Mouse (Mus musculus) right cerebral cortex, postnatal 14 days (tissue): ENCODE data around the gene Nipal3.
A peak's percentile ranks its signal among the peaks of the same experiment; 100 is the strongest.

Experiments used
- DNase-seq: peaks from one replicate; pipeline ENCODE4 v3.0.0; 2022

The Nipal3 gene

DNA sequence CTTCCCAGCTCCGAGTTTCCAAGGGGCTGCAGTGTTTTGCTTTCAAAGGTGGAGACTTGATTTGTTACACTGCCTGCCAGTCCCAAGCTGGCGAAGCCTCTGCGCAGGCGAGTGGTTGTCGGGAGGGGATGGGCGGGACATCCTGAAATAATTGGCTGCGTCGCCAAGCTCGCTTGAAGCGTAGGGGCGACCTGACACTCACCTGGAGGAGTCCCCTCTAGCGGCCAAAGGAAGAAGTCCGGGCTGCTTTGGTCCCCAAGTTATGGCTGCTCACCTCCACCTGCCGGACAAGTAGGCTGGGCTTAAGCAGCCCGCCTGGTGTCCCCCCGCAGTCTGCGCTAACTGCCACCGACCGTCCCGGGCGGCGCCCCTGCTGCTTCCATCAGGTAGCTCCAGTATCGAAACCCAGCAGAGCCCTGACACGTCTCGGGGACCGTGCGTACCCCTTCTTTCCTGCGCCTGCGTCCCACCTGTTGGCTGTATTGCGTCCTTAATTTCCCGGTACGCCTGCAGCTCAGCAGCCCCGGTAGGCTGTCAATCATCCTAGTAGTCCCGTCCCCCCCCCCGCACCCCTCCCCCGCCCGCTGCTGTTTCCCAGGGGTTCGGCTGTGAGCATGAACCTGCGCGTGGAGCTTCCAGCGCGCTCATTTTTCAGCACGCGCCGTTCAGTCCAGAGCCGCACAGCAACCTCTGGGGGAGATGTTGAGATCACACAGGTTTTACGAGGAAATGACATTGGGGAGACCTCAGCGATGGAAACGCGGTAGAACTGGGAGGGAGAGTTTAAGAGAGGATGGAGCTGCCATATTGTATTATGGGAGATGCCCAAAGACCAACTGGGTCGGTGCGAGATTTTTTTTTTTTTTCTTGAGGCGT lies at the start of gene Nipal3, which contains the start of gene Stpg1:
Nipal3 (minus strand) TSS at position 518 of the 876 bp plus-strand sequence.
Stpg1 (plus strand) TSS at position 270 of the 876 bp plus-strand sequence.
- DNase-seq: peak; percentile 82

DNA sequence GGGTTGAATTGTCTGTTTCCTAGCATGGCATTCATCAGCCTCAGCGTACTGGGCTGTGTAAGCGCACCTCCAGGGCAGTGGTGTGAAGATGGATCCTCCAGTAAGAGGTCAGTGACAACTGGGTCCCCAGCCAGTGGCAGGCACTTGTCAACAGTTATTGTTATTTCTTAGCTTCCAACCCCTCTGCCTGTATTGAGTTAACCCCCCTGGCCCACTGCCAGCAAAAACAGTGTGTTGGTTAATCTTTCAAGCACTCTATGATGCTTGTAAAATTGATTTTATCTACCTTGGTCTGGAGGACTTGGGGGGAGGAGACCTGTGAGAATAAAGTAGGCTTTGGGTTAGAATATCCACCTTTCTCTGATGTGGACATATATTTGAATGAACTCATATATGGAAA lies 49.4 kb upstream of the Nipal3 start:
- DNase-seq: no peak

GRCm38 (mm10) chr4:135540057-135540456 lies 45.2 kb upstream of the Nipal3 start:
- no peak for DNase-seq

DNA sequence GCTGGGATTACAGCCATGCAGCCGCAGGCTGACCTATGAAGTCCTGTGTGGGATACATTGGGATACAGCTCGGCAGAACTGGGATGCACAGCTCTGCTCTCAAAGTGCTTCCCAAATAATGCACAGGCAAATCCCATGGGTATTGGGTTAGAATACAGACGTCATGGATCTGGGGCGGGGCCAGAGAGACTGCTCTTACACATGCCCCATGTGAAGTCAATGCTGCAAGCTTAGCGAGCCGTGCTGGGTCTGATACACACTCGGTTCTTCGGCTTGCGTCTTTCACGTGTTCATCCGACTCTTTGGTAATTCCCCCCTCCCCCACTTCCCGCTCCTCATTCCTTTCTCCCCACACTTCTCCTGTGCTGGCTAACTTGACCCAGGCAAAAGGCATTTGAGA lies 44.2 kb upstream of the Nipal3 start:
- DNase-seq: no peak

- no peak for DNase-seq
Measured at GRCm38 (mm10) chr4:135535021-135535420, 40.2 kb upstream of the Nipal3 start.

- DNase-seq: no peak
Measured at GRCm38 (mm10) chr4:135533001-135533400, 38.2 kb upstream of the Nipal3 start.

DNA sequence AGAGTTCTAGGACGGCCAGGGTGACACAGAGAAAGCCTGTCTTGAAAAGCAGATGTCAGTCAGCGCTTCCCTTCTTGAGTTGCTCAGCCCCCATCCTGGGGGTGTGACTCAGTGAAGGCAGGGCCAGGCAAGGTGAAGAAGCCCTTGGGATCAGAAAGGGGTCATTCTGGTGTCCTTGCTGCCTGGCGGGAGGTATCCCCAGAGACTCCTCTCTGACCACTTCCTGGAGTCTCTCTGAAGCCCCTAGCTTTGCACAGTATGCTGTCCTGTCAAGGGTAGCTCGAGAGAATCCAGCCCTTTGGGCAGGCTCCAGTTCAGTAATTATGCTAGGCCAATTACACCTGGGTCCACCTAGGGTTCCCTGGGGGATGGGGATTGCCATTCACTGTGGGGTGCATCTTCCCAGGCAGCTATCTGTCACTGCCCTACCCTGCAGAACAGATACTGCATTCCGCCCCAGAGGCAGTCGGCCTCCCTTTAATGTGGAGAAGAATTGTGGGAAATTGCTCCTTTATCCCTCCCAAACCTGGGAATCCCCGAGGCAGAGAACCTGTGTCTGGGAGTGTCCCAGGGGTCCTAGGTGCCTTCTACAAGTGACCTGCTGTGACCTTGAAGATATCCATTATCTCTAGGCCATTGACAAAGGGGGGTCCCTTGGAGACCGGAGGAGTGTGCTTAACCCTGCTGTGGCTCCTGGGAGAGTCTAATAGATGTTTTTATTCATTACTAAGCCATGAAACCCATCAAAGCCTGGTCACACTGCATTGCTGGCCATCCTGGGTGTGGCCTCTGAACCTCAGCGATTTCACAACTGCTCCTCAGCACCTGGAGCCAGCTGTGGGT lies 37.2 kb upstream of the Nipal3 start:
- DNase-seq: no peak

GRCm38 (mm10) chr4:135531236-135531635 lies 36.4 kb upstream of the Nipal3 start:
- DNase-seq: peak; percentile 19

DNA sequence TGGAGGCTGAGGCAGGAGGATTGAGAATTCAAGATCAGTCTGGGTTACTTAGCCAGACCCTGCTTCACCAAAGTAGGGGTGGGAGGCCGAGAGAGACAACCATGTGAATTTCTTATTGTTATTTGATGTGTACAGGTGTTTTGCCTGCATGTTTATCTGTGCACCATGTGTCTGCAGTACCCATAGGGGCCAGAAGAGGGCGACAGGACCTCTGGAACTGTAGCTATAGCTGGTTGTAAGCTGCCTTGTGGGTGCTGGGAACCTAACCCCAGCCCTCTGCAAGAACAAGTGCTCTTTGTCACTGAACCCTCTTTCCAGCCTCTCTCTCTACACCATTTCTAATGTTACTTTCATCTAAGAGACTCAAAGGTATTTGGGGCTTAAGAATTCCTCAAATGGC lies 35.4 kb upstream of the Nipal3 start:
- DNase-seq: no peak

- DNase-seq: no peak
Measured at GRCm38 (mm10) chr4:135526039-135526710, 31.3 kb upstream of the Nipal3 start.

DNA sequence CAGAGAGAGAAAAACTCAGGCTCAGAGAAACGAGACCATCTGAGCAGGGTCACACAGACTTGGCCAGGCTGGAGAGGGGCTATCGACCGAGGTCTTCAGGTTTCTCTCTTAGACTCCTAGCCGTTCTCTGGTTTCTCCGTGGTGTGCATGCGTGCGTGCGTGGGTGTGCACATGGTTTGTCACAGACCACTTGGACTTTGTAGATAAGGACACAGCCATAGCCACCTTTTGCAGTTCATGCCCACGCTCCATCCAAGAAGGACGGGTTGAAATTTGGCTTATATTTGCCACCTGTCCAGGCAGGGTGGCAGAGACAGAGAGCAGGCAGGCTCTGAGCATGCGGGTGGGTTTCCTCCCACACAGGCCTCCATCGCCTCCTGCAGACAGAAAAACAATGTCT lies 30.2 kb upstream of the Nipal3 start:
- no peak for DNase-seq

DNA sequence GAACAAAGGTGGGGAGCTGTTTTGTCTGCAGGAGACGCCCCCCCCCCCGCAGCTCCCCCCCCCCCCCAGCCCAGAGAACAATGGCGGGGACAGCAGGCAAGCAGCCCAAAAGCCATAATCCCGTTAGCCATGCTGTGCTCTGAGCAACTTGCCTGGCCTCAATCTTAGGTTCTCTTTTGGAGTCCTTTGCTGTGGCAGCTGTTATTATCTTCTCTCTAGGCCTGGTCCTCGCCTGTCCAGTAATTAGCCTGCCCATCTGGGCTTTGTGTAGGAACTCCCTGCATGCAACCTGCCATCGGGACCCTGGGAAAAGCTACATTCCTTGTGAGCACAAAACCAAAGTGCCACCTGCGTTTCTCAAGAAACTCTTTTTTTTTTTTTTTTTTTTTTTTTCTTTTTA lies 29.1 kb upstream of the Nipal3 start:
- DNase-seq: no peak

DNA sequence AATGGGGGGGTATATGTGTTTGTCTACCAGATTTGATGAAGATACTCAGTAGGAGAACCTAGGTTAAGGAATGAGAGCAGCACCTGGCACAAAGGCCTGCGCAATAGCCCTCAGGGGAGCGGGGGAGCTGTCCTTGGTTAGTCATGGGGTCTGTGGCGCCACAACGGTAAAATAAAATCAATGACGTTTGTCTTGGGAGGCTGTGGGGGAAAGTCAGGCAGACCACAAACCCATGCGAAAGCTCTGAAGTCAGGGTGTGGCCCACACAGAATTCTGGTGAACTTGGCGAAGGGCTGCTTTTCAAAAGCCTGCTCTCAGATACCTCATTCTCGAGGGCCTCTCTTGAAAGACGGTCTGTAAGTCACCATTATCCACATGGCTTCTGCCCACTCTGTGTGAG lies 25.6 kb upstream of the Nipal3 start:
- DNase-seq: no peak

GRCm38 (mm10) chr4:135518135-135518534 lies 23.3 kb upstream of the Nipal3 start:
- DNase-seq: no peak

- DNase-seq: peak; percentile 25
Measured at GRCm38 (mm10) chr4:135516351-135517316, 21.8 kb upstream of the Nipal3 start.

DNA sequence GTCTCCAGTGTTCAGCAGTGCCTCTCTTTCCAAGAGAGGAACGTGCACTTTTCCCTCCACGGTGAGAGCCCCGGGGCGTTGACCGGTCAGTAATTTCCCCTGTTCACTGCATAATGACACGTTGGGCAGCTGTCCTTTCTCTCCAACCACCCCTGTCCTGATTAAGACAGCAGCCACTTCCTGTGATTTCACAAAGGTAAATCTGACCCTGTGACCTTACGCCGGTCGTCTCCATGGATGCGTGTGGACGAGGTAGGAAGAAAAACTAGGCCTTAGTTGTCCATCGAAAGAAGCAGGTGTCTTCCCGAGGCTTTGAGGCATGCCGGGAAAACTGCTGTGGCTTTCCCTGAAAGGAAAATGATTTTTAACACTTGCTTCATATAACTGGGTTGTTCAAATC lies 20.1 kb upstream of the Nipal3 start:
- DNase-seq: no peak

DNA sequence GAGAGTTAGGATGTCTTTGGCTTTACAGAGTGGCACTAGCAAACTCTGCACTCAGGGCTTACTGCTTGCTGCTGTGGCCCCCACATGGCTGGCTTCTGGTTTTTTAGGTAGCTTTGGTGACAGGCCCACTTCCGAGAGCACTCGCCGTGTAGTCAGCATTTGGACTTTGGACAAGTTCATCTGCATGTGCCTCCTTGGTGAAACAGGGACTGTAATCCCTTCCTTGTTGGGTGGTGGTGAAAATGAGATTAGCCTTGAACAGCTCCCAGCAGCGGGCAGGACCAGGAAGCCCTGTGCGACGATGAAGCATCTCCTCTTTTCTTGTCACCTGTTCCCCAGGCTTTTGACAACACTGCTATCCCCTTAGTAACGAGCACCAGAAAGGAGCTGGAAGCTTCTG lies 19.0 kb upstream of the Nipal3 start:
- no peak for DNase-seq

DNA sequence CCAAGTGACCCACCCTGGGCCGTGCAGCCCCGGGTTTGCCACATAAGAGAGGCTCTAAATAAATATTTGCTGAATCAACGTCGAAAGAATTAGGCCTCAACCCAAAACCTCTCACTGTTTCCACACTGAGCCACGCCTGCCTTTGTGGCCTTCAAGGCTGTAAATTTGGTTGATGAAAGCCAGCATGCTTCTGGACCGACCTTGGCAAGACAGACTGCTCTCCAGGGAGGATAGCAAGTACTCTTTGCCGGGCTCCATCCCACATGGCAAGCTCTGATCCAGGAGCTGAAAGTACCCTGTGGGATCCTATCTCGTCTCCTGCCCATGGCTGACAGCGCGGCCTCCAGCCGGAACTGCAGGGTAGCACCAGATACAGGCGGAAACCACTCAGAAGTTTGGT lies 14.7 kb upstream of the Nipal3 start:
- DNase-seq: no peak

DNA sequence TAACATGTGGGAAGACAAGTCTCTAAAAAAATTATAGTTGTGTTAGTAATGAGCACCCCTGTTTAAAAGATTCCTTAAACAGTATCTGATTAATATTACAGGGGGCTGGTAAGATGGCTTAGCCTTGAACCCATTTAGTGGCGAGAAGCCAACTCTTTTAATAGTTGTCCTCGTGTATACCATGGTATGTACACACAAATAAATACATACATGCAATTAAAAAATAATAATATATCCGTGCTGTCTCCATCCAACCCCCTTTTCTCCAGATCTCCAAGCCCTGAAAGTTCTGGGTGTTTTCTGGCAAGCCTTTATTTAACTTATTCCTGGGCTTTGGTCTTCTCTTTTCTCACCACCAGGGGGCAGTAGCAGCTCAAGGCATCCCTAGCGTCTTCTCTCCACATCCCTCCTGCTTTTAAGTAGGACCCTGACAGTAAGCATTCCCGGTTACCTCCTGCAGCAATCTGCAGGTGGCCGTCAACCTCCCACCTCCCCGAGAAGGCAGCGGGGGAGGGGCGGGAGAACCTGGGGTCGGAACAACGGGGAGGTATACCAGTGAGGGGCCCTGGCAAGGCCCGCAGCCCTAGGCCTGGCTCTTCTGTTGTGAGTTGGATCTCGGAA lies 13.7 kb upstream of the Nipal3 start:
- DNase-seq: peak; percentile 78

DNA sequence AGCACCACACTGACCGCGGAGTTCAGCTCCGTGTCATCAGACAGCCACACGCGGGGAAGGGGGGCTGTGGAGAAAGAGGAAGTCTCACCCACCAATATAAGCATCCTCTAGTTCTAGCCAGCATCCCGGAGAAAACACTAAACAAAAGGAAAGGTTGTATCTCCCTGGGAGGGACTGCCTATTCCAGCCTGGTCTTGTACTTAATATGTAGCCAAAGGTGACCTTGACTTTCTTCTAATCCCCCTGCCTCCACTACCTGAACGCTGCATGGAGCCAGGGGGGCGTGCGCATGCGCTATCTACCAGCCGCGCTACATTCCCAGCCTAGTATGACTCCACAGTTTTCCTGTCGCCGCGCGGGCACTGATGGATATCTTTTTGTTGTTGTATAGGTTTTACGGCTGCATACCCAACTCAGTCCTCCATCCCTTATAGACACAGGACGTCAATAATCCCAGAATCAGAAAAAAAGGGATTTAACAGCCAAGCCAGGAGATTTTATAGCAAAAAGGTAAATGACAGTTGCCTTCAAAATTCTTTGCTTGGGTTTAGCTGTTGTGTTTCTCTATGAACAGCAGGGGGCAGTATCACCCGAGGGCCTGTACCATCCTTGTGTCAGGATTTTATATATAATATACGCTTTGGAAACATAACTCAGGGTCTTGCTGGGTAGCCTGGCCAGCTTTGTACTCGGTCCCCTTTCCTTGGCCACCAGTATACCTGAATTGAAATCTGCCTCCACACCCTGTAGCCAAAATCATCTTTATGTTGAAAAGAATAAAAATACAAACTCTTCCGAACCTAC lies 12.9 kb upstream of the Nipal3 start:
- DNase-seq: peak; percentile 70

DNA sequence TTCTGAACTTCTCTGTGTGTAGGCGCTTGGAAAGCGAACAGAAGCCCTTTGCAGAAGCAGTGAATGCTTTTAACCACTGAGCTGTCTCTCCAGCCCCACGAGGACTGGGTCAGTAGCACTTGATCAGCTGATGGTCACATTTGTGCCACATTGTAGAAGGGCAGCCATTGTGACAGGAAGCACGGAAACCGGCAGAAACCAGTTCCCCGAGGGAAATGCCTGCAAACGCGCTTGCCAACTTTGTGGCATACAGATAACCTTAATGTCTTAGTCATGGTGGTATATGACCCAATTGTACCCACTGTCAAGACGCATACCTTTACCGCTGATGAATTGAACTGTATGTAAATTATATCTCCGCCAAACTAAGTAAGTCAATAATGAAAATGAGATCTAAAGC lies 11.0 kb upstream of the Nipal3 start:
- DNase-seq: no peak
